Mouse (Mus musculus) liver, adult 2 months (tissue): ENCODE measurements at regions not wholly inside any gene's neighbourhood (a gene's known extent, or its start where the extent isn't known, plus 50 kb on each side); places are given as distances from the start of the nearest gene placed in this dataset.
"Not testable (repeated sequence)": the region's sequence is repeated elsewhere in the genome, so short reads cannot be mapped to it uniquely, and the experiment has no call there.

ENCODE experiments used
- DNase-seq: peaks from one replicate; pipeline ENCODE4 v3.0.0-alpha.2; 2011; ENCODE audit warnings: low read depth, low spot score; ENCODE audit errors: extremely low read depth
- H3K27ac ChIP-seq: fragments of 200-500 bp; replicated peaks from 2 replicates; pipeline ENCODE4 v1.5.1; 2012; ENCODE audit warnings: low read depth, mild to moderate bottlenecking, control low read depth, inconsistent platforms, low read length; ENCODE audit not compliant: insufficient read depth
- H3K27me3 ChIP-seq: fragments of 200-500 bp; 2 replicates; pipeline ENCODE4 v1.6.1; 2012; ENCODE audit warnings: mild to moderate bottlenecking, moderate library complexity, low read length, inconsistent platforms; ENCODE audit not compliant: control insufficient read depth, insufficient read depth
- H3K36me3 ChIP-seq: fragments of 200-500 bp; 2 replicates; pipeline ENCODE4 v1.6.1; 2012; ENCODE audit warnings: low read length, inconsistent platforms; ENCODE audit not compliant: control insufficient read depth, insufficient read depth
- H3K4me1 ChIP-seq: fragments of 200-500 bp; 2 replicates; pipeline ENCODE4 v1.6.1; 2011; ENCODE audit warnings: low read length; ENCODE audit not compliant: control insufficient read depth, insufficient read depth
- H3K4me3 ChIP-seq: fragments of 200-500 bp; 2 replicates; pipeline ENCODE4 v1.5.1; 2011; ENCODE audit warnings: low read depth, mild to moderate bottlenecking, control low read depth, low read length, moderate library complexity; ENCODE audit not compliant: insufficient read depth
- H3K79me2 ChIP-seq: fragments of 200-500 bp; 2 replicates; pipeline ENCODE4 v1.6.1; 2012; ENCODE audit warnings: inconsistent platforms, mild to moderate bottlenecking, low read length, moderate library complexity; ENCODE audit not compliant: control insufficient read depth, insufficient read depth
- H3K9ac ChIP-seq: fragments of 200-500 bp; 2 replicates; pipeline ENCODE4 v1.6.1; 2012; ENCODE audit warnings: low read depth, mild to moderate bottlenecking, control low read depth, inconsistent platforms, low read length
- CTCF ChIP-seq: fragments of 200-500 bp; IDR thresholded peaks from 2 replicates; pipeline ENCODE4 v1.5.1; 2011; ENCODE audit warnings: low read depth, low read length, control low read depth
- POLR2A ChIP-seq: fragments of 200-500 bp; IDR thresholded peaks from 2 replicates; pipeline ENCODE4 v1.6.1; 2011; ENCODE audit warnings: low read length, control low read depth; ENCODE audit not compliant: insufficient read depth; ENCODE audit errors: extremely low read depth
- WGBS: fragments of 180-500 bp; shearing (Covaris S2); methylation state at CpG from one replicate; pipeline ENCODE4 v1.1.7; 2018; 5-methylcytosine and 5-hydroxymethylcytosine counted together

DNA sequence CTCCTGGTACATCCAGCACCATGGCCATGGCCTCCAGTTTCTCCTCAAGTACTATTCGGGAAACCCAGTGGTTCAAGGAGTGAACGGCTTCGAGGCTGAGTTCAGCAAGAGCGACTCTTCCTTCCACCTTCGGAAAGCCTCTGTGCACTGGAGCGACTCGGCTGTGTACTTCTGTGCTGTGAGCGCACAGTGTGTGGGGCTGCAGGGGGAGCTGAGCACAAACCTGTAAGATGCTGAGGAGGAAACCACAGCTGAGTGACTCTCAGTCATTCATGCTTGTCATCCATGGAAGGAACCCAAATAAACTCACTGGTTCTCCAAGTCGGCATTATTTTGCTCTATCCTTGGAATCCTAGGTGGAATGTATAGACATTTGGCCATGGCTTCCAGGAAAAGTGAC is 765.5 kb downstream of the Dad1 start:
- not testable (repeated sequence) for H3K4me3 ChIP-seq, DNase-seq, H3K27me3 ChIP-seq, H3K9ac ChIP-seq, H3K79me2 ChIP-seq, H3K27ac ChIP-seq, H3K4me1 ChIP-seq, H3K36me3 ChIP-seq
- WGBS = 89% methylated on average over 8 of the region's 9 CpGs

DNA sequence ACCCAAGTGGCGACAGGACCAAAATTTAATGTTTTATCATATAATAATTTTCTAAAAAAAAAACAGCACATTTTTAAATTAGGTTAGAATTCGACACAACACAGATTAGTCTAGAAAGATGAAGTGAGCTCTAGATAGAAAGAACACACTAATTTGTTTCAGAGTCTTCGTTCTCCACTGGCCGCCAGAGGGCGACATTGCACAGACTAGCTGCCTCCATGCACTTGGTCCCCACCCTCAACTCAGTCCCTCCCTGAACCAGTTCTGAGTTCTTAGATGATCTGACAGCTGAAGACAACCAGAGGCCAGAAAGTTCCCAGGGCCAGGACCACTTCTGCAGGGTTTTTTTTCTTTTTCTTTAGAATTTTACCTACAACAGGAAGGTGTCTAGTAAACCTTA is 766.3 kb downstream of the Dad1 start:
- not testable (repeated sequence) for H3K27me3 ChIP-seq, H3K4me1 ChIP-seq, H3K79me2 ChIP-seq, DNase-seq, H3K36me3 ChIP-seq, H3K4me3 ChIP-seq, H3K27ac ChIP-seq, H3K9ac ChIP-seq
- 29% methylated on average over 5 of the region's 5 CpGs for WGBS

DNA sequence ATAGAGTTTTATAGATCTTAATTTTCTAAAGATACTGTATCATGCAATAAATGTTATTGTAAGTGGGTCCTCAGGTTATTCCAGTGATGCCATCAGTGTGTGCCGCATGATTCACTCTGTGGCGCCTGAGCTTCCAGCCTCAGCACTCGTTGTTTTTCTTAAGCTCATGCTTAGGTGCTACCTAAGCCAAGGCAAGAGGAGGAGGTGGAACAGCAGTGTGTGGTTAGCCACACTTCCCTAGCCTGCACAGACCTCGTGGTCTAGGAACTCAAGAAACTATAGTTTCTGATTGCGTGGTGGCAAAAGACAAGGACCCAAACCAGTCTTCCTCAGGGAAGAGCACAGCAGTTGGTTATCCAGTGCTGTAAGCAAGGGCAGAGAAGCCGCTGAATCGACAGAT is 779.7 kb downstream of the Dad1 start:
- not testable (repeated sequence) for H3K27me3 ChIP-seq, H3K9ac ChIP-seq, H3K79me2 ChIP-seq, DNase-seq, H3K4me1 ChIP-seq, H3K4me3 ChIP-seq, H3K36me3 ChIP-seq, H3K27ac ChIP-seq
- WGBS = 82% methylated on average over 7 of the region's 7 CpGs

GRCm38 (mm10) chr14:53460790-53461189 is 793.1 kb downstream of the Dad1 start:
- H3K4me1 ChIP-seq, H3K36me3 ChIP-seq, H3K9ac ChIP-seq, H3K27ac ChIP-seq, DNase-seq, H3K4me3 ChIP-seq, H3K27me3 ChIP-seq, H3K79me2 ChIP-seq: not testable (repeated sequence)

- no peaks in the 10 kb centered on the region for H3K4me1 ChIP-seq
- no peak overlapping the region for H3K4me3 ChIP-seq
- no peak for DNase-seq
- no peaks in the 10 kb centered on the region for H3K27me3 ChIP-seq
- H3K36me3 ChIP-seq = no peaks in the 10 kb centered on the region
- no peak overlapping the region for H3K27ac ChIP-seq
- TF ChIP-seq POLR2A (no peak), CTCF (no peak)
- no peaks in the 10 kb centered on the region for H3K79me2 ChIP-seq
- no peak overlapping the region for H3K9ac ChIP-seq
- 64% methylated on average over 1 of the region's 1 CpGs for WGBS
Measured at GRCm38 (mm10) chr14:53454001-53454400, 799.9 kb downstream of the Dad1 start.

GRCm38 (mm10) chr14:53439643-53440042 is 814.3 kb downstream of the Dad1 start:
- H3K4me3 ChIP-seq, DNase-seq, H3K27me3 ChIP-seq, H3K36me3 ChIP-seq, H3K27ac ChIP-seq, H3K4me1 ChIP-seq, H3K9ac ChIP-seq, H3K79me2 ChIP-seq: not testable (repeated sequence)

- DNase-seq, H3K27ac ChIP-seq, H3K9ac ChIP-seq, H3K36me3 ChIP-seq, H3K79me2 ChIP-seq, H3K27me3 ChIP-seq, H3K4me3 ChIP-seq, H3K4me1 ChIP-seq: not testable (repeated sequence)
- WGBS = 54% methylated on average over 2 of the region's 3 CpGs
Measured at GRCm38 (mm10) chr14:53430130-53430529, 823.8 kb downstream of the Dad1 start.

DNA sequence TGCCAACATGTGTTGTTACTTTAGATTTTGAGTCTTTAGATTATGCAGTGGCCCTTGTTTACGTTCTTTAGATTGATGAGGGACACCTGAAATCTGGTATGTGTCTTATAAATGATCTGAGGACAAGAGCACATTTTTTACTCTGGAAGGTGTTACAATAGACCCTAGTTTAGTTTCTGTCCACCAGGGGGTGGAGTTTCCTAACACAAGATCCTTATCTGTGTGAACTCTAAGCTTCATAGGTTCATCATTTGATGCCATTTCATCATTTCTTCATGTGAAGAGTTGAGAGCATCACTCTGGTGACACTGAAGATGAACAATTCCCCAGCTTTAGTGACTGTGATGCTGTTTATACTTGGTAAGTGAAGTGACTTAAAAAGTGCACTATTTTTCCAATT is 825.5 kb downstream of the Dad1 start:
- WGBS = 88% methylated on average over 1 of the region's 1 CpGs

GRCm38 (mm10) chr14:53427636-53428035 is 826.3 kb downstream of the Dad1 start:
- H3K27me3 ChIP-seq, DNase-seq, H3K4me1 ChIP-seq, H3K9ac ChIP-seq, H3K79me2 ChIP-seq, H3K36me3 ChIP-seq, H3K4me3 ChIP-seq, H3K27ac ChIP-seq: not testable (repeated sequence)
- 72% methylated on average over 10 of the region's 10 CpGs for WGBS

More for the DNA sequence above, 825.5 kb downstream of the Dad1 start:
- H3K4me3 ChIP-seq, H3K27me3 ChIP-seq, H3K4me1 ChIP-seq, H3K9ac ChIP-seq, H3K79me2 ChIP-seq, DNase-seq, H3K27ac ChIP-seq, H3K36me3 ChIP-seq: not testable (repeated sequence)
